Mouse (Mus musculus): ENCODE measurements around the gene Vmn1r124.
"Not testable (repeated sequence)": the region's sequence is repeated elsewhere in the genome, so short reads cannot be mapped to it uniquely, and the experiment has no call there.

The Vmn1r124 gene

DNA sequence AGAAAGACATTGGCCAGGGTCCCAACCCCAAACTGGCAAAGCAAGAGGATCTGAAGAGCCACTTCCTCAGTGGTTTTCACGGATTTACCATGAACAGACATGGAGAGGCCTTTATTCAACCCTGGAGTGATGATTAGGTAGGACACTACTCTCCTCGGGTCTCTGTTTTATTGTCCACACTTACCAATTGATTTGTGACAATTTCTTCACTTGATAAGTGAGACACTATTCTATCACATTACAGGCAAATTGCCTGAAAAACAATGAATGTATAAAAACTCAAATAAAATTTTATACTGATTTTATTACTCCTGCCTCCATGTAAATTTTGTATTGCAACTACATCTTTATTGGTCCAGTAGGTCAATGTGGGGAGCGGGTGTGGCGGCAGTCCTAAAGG, at the start of gene Vmn1r124:
Gene Vmn1r124, minus strand, starts transcription at position 101 of the 400 bp plus-strand sequence.
- CTCF ChIA-PET = not testable (repeated sequence)

DNA sequence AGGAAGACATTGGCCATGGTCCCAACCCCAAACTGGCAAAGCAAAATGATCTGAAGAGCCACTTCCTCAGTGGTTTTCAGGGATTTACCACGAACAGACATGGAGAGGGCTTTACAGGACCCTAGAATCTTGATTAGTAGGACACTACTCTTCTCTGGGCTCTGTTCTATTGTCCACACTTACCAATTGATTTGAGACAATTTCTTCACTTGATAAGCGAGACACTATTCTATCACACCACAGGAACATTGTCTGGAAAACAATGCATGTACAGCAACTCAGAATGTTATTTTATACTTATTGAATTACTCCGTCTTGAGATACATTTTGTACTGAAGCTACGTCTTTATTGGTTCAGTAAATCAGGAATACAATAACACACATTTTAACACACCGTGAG, 41.0 kb upstream of the Vmn1r124 start, which contains the start of gene Vmn1r126:
Gene Vmn1r126, minus strand, starts transcription at position 101 of the 400 bp plus-strand sequence.
- CTCF ChIA-PET = not testable (repeated sequence)

DNA sequence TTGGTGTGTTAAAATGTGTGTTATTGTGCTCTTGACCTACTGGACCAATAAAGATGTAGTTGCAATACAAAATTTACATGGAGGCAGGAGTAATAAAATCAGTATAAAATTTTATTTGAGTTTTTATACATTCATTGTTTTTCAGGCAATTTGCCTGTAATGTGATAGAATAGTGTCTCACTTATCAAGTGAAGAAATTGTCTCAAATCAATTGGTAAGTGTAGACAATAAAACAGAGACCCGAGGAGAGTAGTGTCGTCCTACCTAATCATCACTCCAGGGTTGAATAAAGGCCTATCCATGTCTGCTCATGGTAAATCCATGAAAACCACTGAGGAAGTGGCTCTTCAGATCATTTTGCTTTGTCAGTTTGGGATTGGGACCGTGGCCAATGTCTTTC, 11.5 kb upstream of the Vmn1r124 start, which contains the start of gene Vmn1r125:
Gene Vmn1r125, plus strand, starts transcription at position 301 of the 400 bp plus-strand sequence.
- CTCF ChIA-PET = not testable (repeated sequence)
